Mouse (Mus musculus): ENCODE results near the gene Nfkbil1.

Gene Nfkbil1

GRCm38 (mm10) chr17:35193881-35194843, 41.4 kb downstream of the Nfkbil1 start, which contains the start of gene Ltb:
TSS of gene Ltb (plus strand) at chr17:35194439.
- in situ Hi-C loops (cut with MboI; ENCODE audit: low pct_unique_long_range_greater_than_20kb in 1 of 2, low sequenced_read_pairs in 2 of 2, unreplicated experiment in 1 of 2), result no loop called here

- in situ Hi-C loops (cut with MboI; ENCODE audit: low pct_unique_long_range_greater_than_20kb in 1 of 2, low sequenced_read_pairs in 2 of 2, unreplicated experiment in 1 of 2), result no loop called here
Measured at GRCm38 (mm10) chr17:35192924-35193323, 42.7 kb downstream of the Nfkbil1 start.

GRCm38 (mm10) chr17:35191723-35192122, 43.9 kb downstream of the Nfkbil1 start:
- in situ Hi-C loops (cut with MboI; ENCODE audit: low pct_unique_long_range_greater_than_20kb in 1 of 2, low sequenced_read_pairs in 2 of 2, unreplicated experiment in 1 of 2), result no loop called here

- in situ Hi-C loops (cut with MboI; ENCODE audit: low pct_unique_long_range_greater_than_20kb in 1 of 2, low sequenced_read_pairs in 2 of 2, unreplicated experiment in 1 of 2), result no loop called here
Measured at GRCm38 (mm10) chr17:35190096-35190495, 45.5 kb downstream of the Nfkbil1 start.

- in situ Hi-C loops (cut with MboI; ENCODE audit: low pct_unique_long_range_greater_than_20kb in 1 of 2, low sequenced_read_pairs in 2 of 2, unreplicated experiment in 1 of 2), result no loop called here
Measured at GRCm38 (mm10) chr17:35189186-35189585, 46.4 kb downstream of the Nfkbil1 start.

GRCm38 (mm10) chr17:35187959-35188610, 47.5 kb downstream of the Nfkbil1 start, which contains the start of gene Lst1:
TSS of gene Lst1 (minus strand) at chr17:35188439.
- in situ Hi-C loops (cut with MboI; ENCODE audit: low pct_unique_long_range_greater_than_20kb in 1 of 2, low sequenced_read_pairs in 2 of 2, unreplicated experiment in 1 of 2), result no loop called here

GRCm38 (mm10) chr17:35187345-35187744, 48.2 kb downstream of the Nfkbil1 start:
- in situ Hi-C loops (cut with MboI; ENCODE audit: low pct_unique_long_range_greater_than_20kb in 1 of 2, low sequenced_read_pairs in 2 of 2, unreplicated experiment in 1 of 2), result no loop called here

- in situ Hi-C loops (cut with MboI; ENCODE audit: low pct_unique_long_range_greater_than_20kb in 1 of 2, low sequenced_read_pairs in 2 of 2, unreplicated experiment in 1 of 2), result no loop called here
Measured at GRCm38 (mm10) chr17:35186681-35187080, 48.9 kb downstream of the Nfkbil1 start.

- in situ Hi-C loops (cut with MboI; ENCODE audit: low pct_unique_long_range_greater_than_20kb in 1 of 2, low sequenced_read_pairs in 2 of 2, unreplicated experiment in 1 of 2), result no loop called here
Measured at GRCm38 (mm10) chr17:35185639-35186611, 49.7 kb downstream of the Nfkbil1 start.

- in situ Hi-C loops (cut with MboI; ENCODE audit: low pct_unique_long_range_greater_than_20kb in 1 of 2, low sequenced_read_pairs in 2 of 2, unreplicated experiment in 1 of 2), result no loop called here
Measured at GRCm38 (mm10) chr17:35180093-35180492, 55.5 kb downstream of the Nfkbil1 start.

GRCm38 (mm10) chr17:35178528-35178927, 57.1 kb downstream of the Nfkbil1 start:
- in situ Hi-C loops (cut with MboI; ENCODE audit: low pct_unique_long_range_greater_than_20kb in 1 of 2, low sequenced_read_pairs in 2 of 2, unreplicated experiment in 1 of 2), result loop anchor here in 1 of 2 experiments (5.0 kb wide), 1 partner anchor 54 kb away; the partner anchor contains the start of gene Atp6v1g2

- in situ Hi-C loops (cut with MboI; ENCODE audit: low pct_unique_long_range_greater_than_20kb in 1 of 2, low sequenced_read_pairs in 2 of 2, unreplicated experiment in 1 of 2), result loop anchor here in 1 of 2 experiments (5.0 kb wide), 1 partner anchor 56 kb away; the partner anchor contains the start of gene Atp6v1g2
Measured at GRCm38 (mm10) chr17:35175968-35176367, 59.6 kb downstream of the Nfkbil1 start, which contains the start of gene Aif1. TSS of gene Aif1 (minus strand) at chr17:35176068.

- in situ Hi-C loops (cut with MboI; ENCODE audit: low pct_unique_long_range_greater_than_20kb in 1 of 2, low sequenced_read_pairs in 2 of 2, unreplicated experiment in 1 of 2), result loop anchor here in 1 of 2 experiments (5.0 kb wide), 1 partner anchor 57 kb away; the partner anchor contains the start of gene Atp6v1g2
Measured at GRCm38 (mm10) chr17:35175382-35175781, 60.2 kb downstream of the Nfkbil1 start.

- in situ Hi-C loops (cut with MboI; ENCODE audit: low pct_unique_long_range_greater_than_20kb in 1 of 2, low sequenced_read_pairs in 2 of 2, unreplicated experiment in 1 of 2), result no loop called here
Measured at GRCm38 (mm10) chr17:35174201-35174977, 61.2 kb downstream of the Nfkbil1 start.

GRCm38 (mm10) chr17:35173329-35173728, 62.3 kb downstream of the Nfkbil1 start:
- in situ Hi-C loops (cut with MboI; ENCODE audit: low pct_unique_long_range_greater_than_20kb in 1 of 2, low sequenced_read_pairs in 2 of 2, unreplicated experiment in 1 of 2), result no loop called here

- in situ Hi-C loops (cut with MboI; ENCODE audit: low pct_unique_long_range_greater_than_20kb in 1 of 2, low sequenced_read_pairs in 2 of 2, unreplicated experiment in 1 of 2), result no loop called here
Measured at GRCm38 (mm10) chr17:35172445-35173234, 63.0 kb downstream of the Nfkbil1 start.
